Mouse (Mus musculus) intestine, embryonic 15.5 days (tissue): ENCODE results near the gene Galnt15. TPM values are rescaled to one million over a fixed set of nuclear protein-coding genes. Genes with fewer than 3 reads are reported as not detected.

ENCODE experiments used
- ATAC-seq: fragments of 200-750 bp; cut with Nextera tagmentation; 2 replicates; pipeline ENCODE4 v1.8.0; 2017; ENCODE audit warnings: moderate TSS enrichment, moderate library complexity
- H3K27ac ChIP-seq: fragments of 300-500 bp; sonication (generic); 2 replicates; pipeline ENCODE4 v1.5.1; 2015; ENCODE audit warnings: mild to moderate bottlenecking, inconsistent platforms
- H3K27me3 ChIP-seq: fragments of 300-500 bp; sonication (generic); replicated peaks from 2 replicates; pipeline ENCODE4 v1.6.1; 2015; ENCODE audit warnings: inconsistent platforms
- H3K36me3 ChIP-seq: fragments of 300-500 bp; sonication (generic); 2 replicates; pipeline ENCODE4 v1.6.1; 2015; ENCODE audit warnings: inconsistent platforms
- H3K4me1 ChIP-seq: fragments of 300-500 bp; sonication (generic); replicated peaks from 2 replicates; pipeline ENCODE4 v1.6.1; 2015; ENCODE audit warnings: inconsistent platforms
- H3K4me2 ChIP-seq: fragments of 300-500 bp; sonication (generic); replicated peaks from 2 replicates; pipeline ENCODE4 v1.6.1; 2015; ENCODE audit warnings: mild to moderate bottlenecking, inconsistent platforms
- H3K4me3 ChIP-seq: fragments of 300-500 bp; sonication (generic); replicated peaks from 2 replicates; pipeline ENCODE4 v1.5.1; 2015; ENCODE audit warnings: inconsistent platforms
- H3K9ac ChIP-seq: fragments of 300-500 bp; sonication (generic); 2 replicates; pipeline ENCODE4 v1.6.1; 2015; ENCODE audit warnings: inconsistent platforms
- H3K9me3 ChIP-seq: fragments of 300-500 bp; sonication (generic); 2 replicates; pipeline ENCODE4 v1.6.1; 2016; ENCODE audit warnings: inconsistent platforms
- WGBS: fragments of 180-500 bp; shearing (Covaris S2); methylation state at CpG from one replicate; pipeline ENCODE4 v1.1.7; 2015; 5-methylcytosine and 5-hydroxymethylcytosine counted together
- polyA plus RNA-seq: library from polyadenylated mRNA; unstranded; fragments of >200 nt; fragmentation: Nextera tagmentation; extraction: Ambion mirVana; gene quantifications from 2 replicates; pipeline ENCODE4 v1.2.1, GENCODE M21; 2015

Gene Galnt15
- polyA plus RNA-seq, 1 experiment from 2014 or later: 0.05 TPM

DNA sequence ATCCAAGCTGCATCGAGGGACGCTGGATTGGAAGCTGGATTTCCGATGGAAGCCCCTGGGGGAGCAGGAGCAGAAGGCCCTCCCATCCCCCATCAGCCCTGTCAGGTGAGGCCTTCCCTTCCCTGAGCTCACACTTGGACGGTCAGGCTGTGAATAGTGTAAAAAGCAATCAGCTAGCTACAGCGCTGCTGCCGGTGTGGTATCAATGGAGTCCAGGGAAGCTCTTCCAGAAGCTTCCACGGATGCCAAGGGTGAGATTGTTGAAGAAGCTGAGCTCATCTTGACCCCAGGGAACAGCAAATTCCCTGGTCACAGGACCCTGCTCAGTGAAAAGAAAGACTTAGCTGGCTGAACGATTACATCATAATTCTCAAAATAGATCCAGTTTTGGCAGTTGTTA, 17.6 kb downstream of the Galnt15 start:
- 70% methylated on average over 8 of the region's 8 CpGs for WGBS
- Histone ChIP-seq H3K9ac (no peak overlapping the region), H3K4me1 (no peaks in the 10 kb centered on the region), H3K4me2 (no peak overlapping the region), H3K36me3 (no peaks in the 10 kb centered on the region), H3K27ac (no peak overlapping the region), H3K9me3 (no peaks in the 10 kb centered on the region), H3K27me3 (no peaks in the 10 kb centered on the region), H3K4me3 (no peak overlapping the region)
- ATAC-seq: no peak

DNA sequence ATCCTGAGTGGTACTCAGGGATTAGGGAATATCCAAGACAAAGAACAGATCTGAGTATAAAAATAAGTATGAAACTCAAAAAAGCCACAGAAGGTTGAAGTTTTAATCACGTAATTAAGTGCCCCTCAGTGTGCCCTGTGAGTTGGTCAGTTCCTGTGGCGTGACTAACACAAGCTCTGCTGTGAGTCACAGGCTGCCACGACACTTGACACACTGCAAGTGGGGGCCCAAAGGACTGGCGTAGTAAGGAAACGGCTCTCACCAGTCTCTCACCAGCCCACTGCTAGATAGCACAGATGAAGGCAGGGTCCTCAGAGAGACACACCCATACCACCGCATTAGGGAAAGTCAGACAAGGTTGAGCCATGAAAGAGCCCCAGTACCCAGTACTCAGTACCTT, 21.4 kb downstream of the Galnt15 start:
- no peaks in the 10 kb centered on the region for H3K36me3 ChIP-seq
- no peak overlapping the region for H3K4me3 ChIP-seq
- H3K27ac ChIP-seq: no peak overlapping the region
- no peak for ATAC-seq
- no peaks in the 10 kb centered on the region for H3K9me3 ChIP-seq
- H3K4me2 ChIP-seq: no peak overlapping the region
- H3K27me3 ChIP-seq: no peaks in the 10 kb centered on the region
- H3K4me1 ChIP-seq: no peaks in the 10 kb centered on the region
- WGBS: 85% methylated on average over 6 of the region's 6 CpGs
- no peak overlapping the region for H3K9ac ChIP-seq

DNA sequence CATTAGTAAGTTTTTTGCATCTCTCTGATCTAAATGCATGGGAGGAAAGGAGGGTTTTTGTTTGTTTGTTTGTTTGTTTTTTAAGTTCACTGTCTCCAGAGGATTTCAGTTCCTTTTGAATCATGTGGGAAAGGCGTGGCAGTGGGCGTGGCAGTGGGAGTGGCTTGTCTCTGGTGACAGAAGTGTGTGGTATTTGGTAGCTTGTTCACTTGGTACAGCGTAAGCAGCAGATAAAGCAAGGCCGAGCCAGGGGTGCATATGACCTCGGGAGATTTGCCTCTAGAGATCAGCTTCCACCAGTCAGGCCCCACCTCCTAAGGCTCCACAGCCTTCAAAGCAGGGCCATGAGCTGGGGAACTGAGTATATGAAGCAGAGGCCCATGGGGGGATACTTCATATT, 25.1 kb downstream of the Galnt15 start:
- Histone ChIP-seq H3K4me1 (no peaks in the 10 kb centered on the region), H3K36me3 (no peaks in the 10 kb centered on the region), H3K27ac (no peak overlapping the region), H3K4me2 (no peak overlapping the region), H3K27me3 (no peaks in the 10 kb centered on the region), H3K4me3 (no peak overlapping the region), H3K9ac (no peak overlapping the region), H3K9me3 (no peaks in the 10 kb centered on the region)
- no peak for ATAC-seq
- WGBS: 83% methylated on average over 5 of the region's 5 CpGs

DNA sequence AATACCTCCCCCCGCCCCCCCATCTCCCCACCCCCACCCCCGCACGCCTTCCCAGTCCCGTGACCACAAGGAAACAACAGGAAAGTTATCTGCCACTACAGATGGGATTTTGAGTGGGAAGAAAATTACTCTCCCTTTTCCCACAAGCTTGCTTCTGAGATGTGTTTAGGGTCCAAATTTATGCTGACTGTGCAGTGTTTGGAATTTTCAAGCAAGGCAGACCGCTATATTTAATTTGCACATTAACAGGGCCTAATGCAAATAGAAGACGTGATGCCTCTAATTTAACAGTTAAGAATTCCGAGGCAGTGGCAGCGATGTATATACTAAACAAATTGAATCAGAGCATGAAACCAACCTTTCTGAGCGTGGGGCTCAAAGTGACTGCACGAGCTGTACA, 26.0 kb downstream of the Galnt15 start:
- Histone ChIP-seq H3K27ac (no peak overlapping the region), H3K4me3 (no peak overlapping the region), H3K27me3 (no peaks in the 10 kb centered on the region), H3K4me1 (no peaks in the 10 kb centered on the region), H3K9me3 (no peaks in the 10 kb centered on the region), H3K4me2 (no peak overlapping the region), H3K9ac (no peak overlapping the region), H3K36me3 (no peaks in the 10 kb centered on the region)
- WGBS: 50% methylated on average over 10 of the region's 10 CpGs
- ATAC-seq: no peak

DNA sequence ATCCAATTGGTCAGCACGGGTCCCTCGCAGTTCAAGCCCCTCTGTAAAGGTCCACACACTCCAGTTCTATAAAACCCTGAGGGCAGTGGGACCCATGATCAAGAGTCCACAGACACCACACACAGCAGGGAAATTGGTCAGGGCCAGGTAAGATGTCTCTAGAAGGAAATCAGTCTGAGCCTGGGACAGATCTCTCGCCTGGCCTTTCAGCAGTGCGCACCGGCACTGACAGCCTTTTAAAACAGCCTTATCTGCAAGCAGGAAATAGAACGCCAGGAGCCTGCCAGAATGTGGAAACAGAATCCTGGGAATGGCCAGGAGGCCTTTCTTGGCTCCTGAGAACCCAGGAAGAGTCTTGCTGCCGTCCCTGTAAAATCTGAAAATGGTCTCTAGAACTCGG, 27.0 kb downstream of the Galnt15 start:
- no peaks in the 10 kb centered on the region for H3K27me3 ChIP-seq
- H3K9me3 ChIP-seq: no peaks in the 10 kb centered on the region
- no peak overlapping the region for H3K27ac ChIP-seq
- no peak overlapping the region for H3K9ac ChIP-seq
- 52% methylated on average over 8 of the region's 8 CpGs for WGBS
- no peak for ATAC-seq
- H3K4me3 ChIP-seq: no peak overlapping the region
- no peaks in the 10 kb centered on the region for H3K36me3 ChIP-seq
- no peak overlapping the region for H3K4me2 ChIP-seq
- no peaks in the 10 kb centered on the region for H3K4me1 ChIP-seq

DNA sequence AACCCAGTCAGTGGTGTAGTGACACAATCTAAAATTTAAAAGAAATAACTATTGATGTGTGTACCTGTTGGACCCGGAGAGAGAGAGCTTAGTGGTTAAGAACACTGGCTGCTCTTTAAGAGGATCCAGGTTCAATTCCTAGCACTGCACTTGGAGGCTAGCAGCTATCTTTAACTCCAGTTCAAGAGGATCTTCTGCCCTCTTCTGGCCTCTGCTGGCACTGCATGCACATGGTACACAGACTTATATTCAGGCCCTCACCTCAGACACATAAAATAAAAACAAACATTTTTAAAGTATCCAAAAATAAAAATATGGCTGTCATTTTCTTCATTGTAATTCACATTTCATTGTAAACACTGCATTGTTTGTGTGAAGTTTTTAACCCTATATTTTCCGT, 27.9 kb downstream of the Galnt15 start:
- Histone ChIP-seq H3K27ac (no peak overlapping the region), H3K4me2 (no peak overlapping the region), H3K9me3 (no peaks in the 10 kb centered on the region), H3K4me3 (no peak overlapping the region), H3K4me1 (no peaks in the 10 kb centered on the region), H3K36me3 (no peaks in the 10 kb centered on the region), H3K27me3 (no peaks in the 10 kb centered on the region), H3K9ac (no peak overlapping the region)
- WGBS: 95% methylated on average over 2 of the region's 2 CpGs
- no peak for ATAC-seq

DNA sequence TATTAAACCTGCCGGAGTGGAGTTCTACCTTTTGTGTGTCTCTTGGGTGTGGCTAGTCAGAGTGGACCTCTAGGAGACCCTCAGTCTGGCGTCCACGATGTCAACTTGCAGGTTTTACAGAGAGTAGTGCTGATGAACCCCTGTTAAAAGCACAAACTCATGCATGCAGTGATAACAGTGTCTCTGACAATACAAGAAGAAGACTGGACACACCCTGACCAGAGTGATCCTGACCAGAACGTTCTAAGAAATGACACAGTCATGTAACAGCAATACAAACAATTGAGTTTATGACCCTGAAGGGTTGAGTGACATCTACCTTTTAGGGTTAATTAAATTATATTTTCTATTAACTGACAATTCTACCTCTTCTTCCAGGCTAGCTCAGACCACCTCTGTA, 28.9 kb downstream of the Galnt15 start:
- no peaks in the 10 kb centered on the region for H3K9me3 ChIP-seq
- ATAC-seq: no peak
- no peak overlapping the region for H3K9ac ChIP-seq
- no peaks in the 10 kb centered on the region for H3K4me1 ChIP-seq
- H3K4me3 ChIP-seq: no peak overlapping the region
- no peaks in the 10 kb centered on the region for H3K27me3 ChIP-seq
- H3K36me3 ChIP-seq: no peaks in the 10 kb centered on the region
- no peak overlapping the region for H3K27ac ChIP-seq
- no peak overlapping the region for H3K4me2 ChIP-seq
- WGBS: 78% methylated on average over 4 of the region's 4 CpGs

DNA sequence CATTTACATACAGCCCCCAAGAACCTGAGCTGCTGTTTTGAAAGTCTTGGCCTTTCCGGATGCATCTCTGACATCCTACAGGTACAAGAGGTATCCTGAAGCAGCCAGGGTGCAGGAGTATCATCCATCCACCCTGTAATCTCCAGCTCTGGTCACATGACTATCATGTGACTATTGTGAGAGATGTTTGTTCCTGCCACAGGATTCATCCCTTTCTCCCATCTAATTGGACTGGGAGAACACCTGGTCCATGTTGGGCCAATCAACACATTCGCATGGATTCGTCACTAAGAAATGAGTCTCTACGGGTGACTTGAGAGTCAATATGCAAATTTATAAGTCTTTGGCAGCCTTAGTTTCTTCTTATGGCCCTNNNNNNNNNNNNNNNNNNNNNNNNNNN, 32.6 kb downstream of the Galnt15 start:
- no peak for ATAC-seq
- Histone ChIP-seq H3K9me3 (no peaks in the 10 kb centered on the region), H3K27me3 (no peaks in the 10 kb centered on the region), H3K4me3 (no peak overlapping the region), H3K4me2 (no peak overlapping the region), H3K4me1 (no peaks in the 10 kb centered on the region), H3K9ac (no peak overlapping the region), H3K36me3 (no peaks in the 10 kb centered on the region), H3K27ac (no peak overlapping the region)
- 84% methylated on average over 4 of the region's 4 CpGs for WGBS

DNA sequence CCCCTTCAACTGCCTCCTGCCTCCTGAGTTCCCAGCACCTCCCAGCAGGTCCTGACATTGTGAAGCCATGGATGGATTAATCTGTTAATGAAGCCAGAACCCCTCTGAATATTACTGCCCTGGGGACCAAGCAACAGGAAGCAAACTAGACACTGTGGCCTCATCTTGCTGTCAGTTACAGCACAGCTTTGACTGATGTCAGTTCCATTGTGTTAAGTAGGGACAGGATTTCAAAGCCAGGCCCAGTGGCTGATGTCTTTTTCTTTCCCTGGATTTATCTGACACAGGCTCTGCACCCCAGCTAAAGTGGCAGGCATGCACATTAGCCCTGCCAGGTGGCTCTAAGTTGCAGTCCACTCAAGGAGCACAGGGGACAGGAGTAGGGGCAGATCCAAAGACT, 44.0 kb downstream of the Galnt15 start:
- no peak overlapping the region for H3K9ac ChIP-seq
- ATAC-seq: no peak
- H3K4me2 ChIP-seq: no peak overlapping the region
- H3K9me3 ChIP-seq: no peaks in the 10 kb centered on the region
- no peaks in the 10 kb centered on the region for H3K36me3 ChIP-seq
- H3K27ac ChIP-seq: no peak overlapping the region
- no peaks in the 10 kb centered on the region for H3K27me3 ChIP-seq
- H3K4me3 ChIP-seq: no peak overlapping the region
- no peaks in the 10 kb centered on the region for H3K4me1 ChIP-seq

DNA sequence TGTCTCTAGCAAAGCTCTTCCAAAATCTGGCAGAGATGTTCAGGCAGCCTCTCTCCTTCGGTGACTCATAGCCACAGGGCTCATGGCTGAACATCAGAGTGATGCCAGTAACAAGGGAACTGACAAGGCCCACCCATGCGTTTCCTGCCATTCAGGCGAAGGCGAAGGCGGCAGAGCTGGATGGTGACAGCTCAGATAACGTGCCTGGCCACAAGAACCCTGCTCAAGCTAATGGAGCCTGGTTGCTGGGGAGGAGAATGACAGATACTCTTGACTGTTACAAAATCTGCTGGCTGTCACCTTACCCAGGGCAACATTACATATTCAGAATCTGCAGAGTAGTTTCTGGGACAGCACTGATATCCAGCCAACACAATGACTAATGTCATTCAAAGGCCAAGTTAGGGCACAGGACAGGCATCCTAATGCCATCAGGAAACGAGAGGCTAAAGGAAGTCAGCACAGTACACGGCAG, 44.5 kb downstream of the Galnt15 start:
- Histone ChIP-seq H3K4me3 (no peak overlapping the region), H3K4me2 (no peak overlapping the region), H3K4me1 (no peaks in the 10 kb centered on the region), H3K9ac (no peak overlapping the region), H3K27ac (no peak overlapping the region), H3K27me3 (no peaks in the 10 kb centered on the region), H3K36me3 (no peaks in the 10 kb centered on the region), H3K9me3 (no peaks in the 10 kb centered on the region)
- 67% methylated on average over 8 of the region's 8 CpGs for WGBS
- no peak for ATAC-seq

DNA sequence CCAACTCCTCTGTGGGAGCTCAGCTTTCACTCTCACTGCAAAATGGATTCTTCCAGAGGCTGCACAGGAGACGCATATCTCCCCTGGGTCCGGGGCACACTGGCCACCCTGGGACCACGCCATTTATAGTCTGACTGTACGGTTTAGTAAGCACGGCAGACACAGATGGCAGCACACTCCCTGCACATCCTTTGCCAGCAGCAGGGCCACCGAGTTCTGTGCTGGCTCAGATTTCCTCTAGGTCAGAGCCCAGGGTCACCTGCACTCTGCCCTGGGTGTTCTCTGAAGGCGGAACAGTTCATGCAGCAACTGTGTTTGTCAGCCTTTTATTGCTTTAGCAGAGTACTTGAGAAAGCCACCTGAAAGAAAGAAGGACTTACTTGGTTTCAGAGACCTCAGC, 45.1 kb downstream of the Galnt15 start:
- Histone ChIP-seq H3K4me2 (no peak overlapping the region), H3K4me3 (no peak overlapping the region), H3K27me3 (no peaks in the 10 kb centered on the region), H3K9me3 (no peaks in the 10 kb centered on the region), H3K9ac (no peak overlapping the region), H3K27ac (no peak overlapping the region), H3K36me3 (no peaks in the 10 kb centered on the region), H3K4me1 (no peaks in the 10 kb centered on the region)
- no peak for ATAC-seq
- 62% methylated on average over 7 of the region's 7 CpGs for WGBS

DNA sequence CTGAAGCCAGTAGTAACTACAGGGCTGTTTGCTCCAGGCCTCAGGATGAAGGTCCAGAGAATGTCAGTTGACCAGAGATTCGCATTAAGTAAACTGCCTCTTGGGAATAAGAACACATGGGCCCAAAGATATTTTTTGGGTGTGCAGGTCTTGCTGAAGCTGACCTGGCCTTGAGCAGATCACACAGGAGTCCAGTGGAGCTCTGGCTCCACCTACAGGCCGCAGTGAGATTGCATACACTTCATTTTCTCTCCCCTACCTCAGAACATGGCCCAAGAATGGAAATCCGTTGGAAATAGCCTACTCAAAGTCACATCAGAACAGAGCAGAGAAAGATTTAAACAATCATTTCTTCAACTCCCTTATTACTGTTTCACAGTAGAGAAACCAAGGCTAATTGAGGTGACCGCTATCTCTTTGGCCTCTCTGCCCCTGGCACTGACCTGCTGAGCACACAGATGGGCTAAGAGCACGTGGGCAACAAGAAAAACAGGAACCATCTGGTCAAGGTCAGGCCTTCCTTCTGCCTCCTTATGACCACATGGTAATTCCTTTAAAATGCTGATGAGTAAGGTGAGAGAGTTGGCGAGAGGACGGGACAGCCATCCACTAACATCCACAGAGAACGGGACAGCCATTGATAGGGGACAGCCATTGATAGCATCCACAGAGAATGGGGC, 48.2 kb downstream of the Galnt15 start:
- H3K4me3 ChIP-seq: no peak overlapping the region
- ATAC-seq: peak; percentile 47; the same call in 1 of the 2 replicates
- H3K36me3 ChIP-seq: peaks cover 6% of the 10 kb centered on the region; the same call in 1 of the 2 replicates

DNA sequence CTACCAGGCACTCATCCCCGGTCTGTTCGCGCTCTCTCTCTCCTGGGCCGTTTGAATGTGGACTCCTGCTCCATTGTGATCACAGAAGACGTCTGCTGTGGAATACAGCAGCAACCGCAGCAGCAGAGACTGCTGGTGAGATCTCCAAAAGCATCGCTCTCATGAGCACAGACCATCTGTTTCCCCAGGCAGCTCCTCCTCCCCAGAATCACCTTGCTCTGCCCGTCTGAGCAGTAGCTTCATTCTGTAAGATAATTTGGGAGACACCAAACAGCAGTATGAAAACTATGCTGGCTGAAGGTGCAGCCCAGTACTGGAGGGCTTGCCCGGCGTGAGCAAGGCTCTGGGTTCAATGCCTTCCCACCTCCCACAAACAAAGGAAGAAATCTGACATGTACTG, 52.2 kb downstream of the Galnt15 start:
- no peaks in the 10 kb centered on the region for H3K4me1 ChIP-seq
- ATAC-seq: no peak
- WGBS: 80% methylated on average over 10 of the region's 10 CpGs
- H3K4me2 ChIP-seq: no peak overlapping the region
- no peak overlapping the region for H3K4me3 ChIP-seq
- no peak overlapping the region for H3K27ac ChIP-seq
- no peak overlapping the region for H3K9ac ChIP-seq
- H3K9me3 ChIP-seq: no peaks in the 10 kb centered on the region
- H3K27me3 ChIP-seq: no peaks in the 10 kb centered on the region
- peaks cover 12% of the 10 kb centered on the region for H3K36me3 ChIP-seq

More for the DNA sequence above, 48.2 kb downstream of the Galnt15 start:
- Histone ChIP-seq H3K9ac (no peak overlapping the region), H3K4me1 (no peaks in the 10 kb centered on the region), H3K27ac (no peak overlapping the region), H3K9me3 (no peaks in the 10 kb centered on the region), H3K4me2 (no peak overlapping the region), H3K27me3 (no peaks in the 10 kb centered on the region)
- WGBS: 52% methylated on average over 8 of the region's 8 CpGs
